Mouse (Mus musculus) brain, embryonic 18.5 days (tissue): ENCODE measurements around the gene Olfr638.
"Not testable (repeated sequence)": the region's sequence is repeated elsewhere in the genome, so short reads cannot be mapped to it uniquely, and the experiment has no call there.

ENCODE experiments used
- DNase-seq: peaks from one replicate; pipeline ENCODE4 v3.0.0-alpha.2; 2012; ENCODE audit warnings: low read depth, low spot score

Gene Olfr638

GRCm38 (mm10) chr7:103998446-103998845 lies at the start of gene Olfr638:
Gene Olfr638 (plus strand): TSS chr7:103998746.
- no peak for DNase-seq

GRCm38 (mm10) chr7:103966873-103967272 lies 31.7 kb upstream of the Olfr638 start:
- DNase-seq = not testable (repeated sequence)

GRCm38 (mm10) chr7:103970852-103971251 lies 27.7 kb upstream of the Olfr638 start, which contains the start of gene Olfr635:
Gene Olfr635 (plus strand): TSS chr7:103971152.
- no peak for DNase-seq

- no peak for DNase-seq
These were observed 26.8 kb upstream of the Olfr638 start for GRCm38 (mm10) chr7:103971782-103972181.

- DNase-seq = no peak
These were observed 578 bp downstream of the Olfr638 start for GRCm38 (mm10) chr7:103999124-103999523.

GRCm38 (mm10) chr7:104017203-104017602 lies 18.7 kb downstream of the Olfr638 start, which contains the start of gene Olfr639:
Gene Olfr639 (minus strand): TSS chr7:104017303.
- no peak for DNase-seq

GRCm38 (mm10) chr7:104018953-104019352 lies 20.4 kb downstream of the Olfr638 start:
- DNase-seq = no peak

- no peak for DNase-seq
These were observed 23.1 kb downstream of the Olfr638 start for GRCm38 (mm10) chr7:104021651-104022050.

GRCm38 (mm10) chr7:104025473-104025872 lies 26.9 kb downstream of the Olfr638 start, which contains the start of gene Olfr640:
Gene Olfr640 (minus strand): TSS chr7:104025573.
- no peak for DNase-seq

- DNase-seq = no peak
These were observed 28.4 kb downstream of the Olfr638 start for GRCm38 (mm10) chr7:104026978-104027377.

GRCm38 (mm10) chr7:104035145-104035544 lies 36.6 kb downstream of the Olfr638 start, which contains the start of gene Olfr641:
Gene Olfr641 (plus strand): TSS chr7:104035445.
- no peak for DNase-seq

- DNase-seq = no peak
These were observed 52.2 kb downstream of the Olfr638 start for GRCm38 (mm10) chr7:104050745-104051144.

- no peak for DNase-seq
These were observed 54.0 kb downstream of the Olfr638 start, which contains the start of gene Olfr642 for GRCm38 (mm10) chr7:104052566-104052965. Gene Olfr642 (minus strand): TSS chr7:104052666.
